Mouse (Mus musculus) embryonic facial prominence, embryonic 13.5 days (tissue): ENCODE results near the gene Ccl26. TPM values are rescaled to one million over a fixed set of nuclear protein-coding genes. Genes with fewer than 3 reads are reported as not detected.

ENCODE experiments used
- ATAC-seq: fragments of 200-750 bp; cut with Nextera tagmentation; 2 replicates; pipeline ENCODE4 v1.8.0; 2017; ENCODE audit warnings: low read depth; ENCODE audit not compliant: insufficient number of reproducible peaks, insufficient read depth, low FRiP score, low TSS enrichment
- H3K27ac ChIP-seq: fragments of 300-500 bp; sonication (generic); 2 replicates; pipeline ENCODE4 v1.5.1; 2015; ENCODE audit warnings: moderate library complexity, mild to moderate bottlenecking, inconsistent platforms
- H3K27me3 ChIP-seq: fragments of 300-500 bp; sonication (generic); 2 replicates; pipeline ENCODE4 v1.6.1; 2015; ENCODE audit warnings: mild to moderate bottlenecking, inconsistent platforms
- H3K36me3 ChIP-seq: fragments of 300-500 bp; sonication (generic); 2 replicates; pipeline ENCODE4 v1.6.1; 2015; ENCODE audit warnings: mild to moderate bottlenecking, inconsistent platforms
- H3K4me1 ChIP-seq: fragments of 300-500 bp; sonication (generic); 2 replicates; pipeline ENCODE4 v1.6.1; 2015; ENCODE audit warnings: inconsistent platforms
- H3K4me2 ChIP-seq: fragments of 300-500 bp; sonication (generic); 2 replicates; pipeline ENCODE4 v1.6.1; 2015; ENCODE audit warnings: moderate library complexity, mild to moderate bottlenecking, inconsistent platforms
- H3K4me3 ChIP-seq: fragments of 300-500 bp; sonication (generic); 2 replicates; pipeline ENCODE4 v1.5.1; 2015; ENCODE audit warnings: mild to moderate bottlenecking, inconsistent platforms
- H3K9ac ChIP-seq: fragments of 300-500 bp; sonication (generic); 2 replicates; pipeline ENCODE4 v1.6.1; 2015; ENCODE audit warnings: mild to moderate bottlenecking, inconsistent platforms
- H3K9me3 ChIP-seq: fragments of 300-500 bp; sonication (generic); 2 replicates; pipeline ENCODE4 v1.6.1; 2016; ENCODE audit warnings: inconsistent platforms
- WGBS: fragments of 180-500 bp; shearing (Covaris S2); methylation state at CpG from one replicate; pipeline ENCODE4 v1.1.7; 2015; ENCODE audit warnings: mixed read lengths; 5-methylcytosine and 5-hydroxymethylcytosine counted together
- polyA plus RNA-seq: library from polyadenylated mRNA; unstranded; fragments of >200 nt; fragmentation: Nextera tagmentation; extraction: Ambion mirVana; gene quantifications from 2 replicates; pipeline ENCODE4 v1.2.1, GENCODE M21; 2015

Ccl26 gene
- polyA plus RNA-seq, 1 experiment from 2014 or later: not detected

- 69% methylated on average over 6 of the region's 6 CpGs for WGBS
- Histone ChIP-seq H3K27me3 (no peaks in the 10 kb centered on the region), H3K4me2 (no peak overlapping the region), H3K4me1 (no peaks in the 10 kb centered on the region), H3K9ac (no peak overlapping the region), H3K9me3 (no peaks in the 10 kb centered on the region), H3K4me3 (no peak overlapping the region), H3K27ac (no peak overlapping the region), H3K36me3 (no peaks in the 10 kb centered on the region)
- no peak for ATAC-seq
Measured at GRCm38 (mm10) chr5:135568698-135569097, 5.3 kb upstream of the Ccl26 start.

- WGBS: 89% methylated on average over 6 of the region's 6 CpGs
- Histone ChIP-seq H3K27me3 (no peaks in the 10 kb centered on the region), H3K4me2 (no peak overlapping the region), H3K9me3 (no peaks in the 10 kb centered on the region), H3K27ac (no peak overlapping the region), H3K4me1 (no peaks in the 10 kb centered on the region), H3K36me3 (no peaks in the 10 kb centered on the region), H3K9ac (no peak overlapping the region), H3K4me3 (no peak overlapping the region)
- ATAC-seq: no peak
Measured at GRCm38 (mm10) chr5:135567556-135568265, 4.3 kb upstream of the Ccl26 start.

GRCm38 (mm10) chr5:135557671-135558070 is 5.7 kb downstream of the Ccl26 start:
- 72% methylated on average over 3 of the region's 3 CpGs for WGBS
- H3K27ac ChIP-seq: no peak overlapping the region
- H3K4me2 ChIP-seq: no peak overlapping the region
- H3K9ac ChIP-seq: no peak overlapping the region
- H3K4me1 ChIP-seq: no peaks in the 10 kb centered on the region
- H3K9me3 ChIP-seq: no peaks in the 10 kb centered on the region
- H3K4me3 ChIP-seq: no peak overlapping the region
- no peaks in the 10 kb centered on the region for H3K36me3 ChIP-seq
- no peaks in the 10 kb centered on the region for H3K27me3 ChIP-seq
- no peak for ATAC-seq

GRCm38 (mm10) chr5:135557051-135557450 is 6.3 kb downstream of the Ccl26 start:
- no peaks in the 10 kb centered on the region for H3K9me3 ChIP-seq
- no peak overlapping the region for H3K4me2 ChIP-seq
- no peaks in the 10 kb centered on the region for H3K36me3 ChIP-seq
- H3K4me1 ChIP-seq: no peaks in the 10 kb centered on the region
- WGBS: 28% methylated on average over 4 of the region's 4 CpGs
- no peak overlapping the region for H3K9ac ChIP-seq
- no peak overlapping the region for H3K4me3 ChIP-seq
- H3K27ac ChIP-seq: no peak overlapping the region
- no peak for ATAC-seq
- H3K27me3 ChIP-seq: no peaks in the 10 kb centered on the region

- Histone ChIP-seq H3K27ac (no peak overlapping the region), H3K4me1 (no peaks in the 10 kb centered on the region)
- no peak for ATAC-seq
Measured at GRCm38 (mm10) chr5:135556259-135556658, 7.1 kb downstream of the Ccl26 start.

GRCm38 (mm10) chr5:135551591-135551990 is 11.8 kb downstream of the Ccl26 start:
- Histone ChIP-seq H3K36me3 (no peaks in the 10 kb centered on the region), H3K4me3 (no peak overlapping the region), H3K27me3 (no peaks in the 10 kb centered on the region), H3K9me3 (no peaks in the 10 kb centered on the region), H3K4me1 (no peaks in the 10 kb centered on the region), H3K9ac (no peak overlapping the region), H3K27ac (no peak overlapping the region), H3K4me2 (no peak overlapping the region)
- 78% methylated on average over 3 of the region's 3 CpGs for WGBS
- no peak for ATAC-seq

More at GRCm38 (mm10) chr5:135556259-135556658, 7.1 kb downstream of the Ccl26 start:
- H3K36me3 ChIP-seq: no peaks in the 10 kb centered on the region
- 66% methylated on average over 4 of the region's 4 CpGs for WGBS
- no peak overlapping the region for H3K9ac ChIP-seq
- H3K27me3 ChIP-seq: no peaks in the 10 kb centered on the region
- H3K9me3 ChIP-seq: no peaks in the 10 kb centered on the region
- H3K4me2 ChIP-seq: no peak overlapping the region
- H3K4me3 ChIP-seq: no peak overlapping the region

- Histone ChIP-seq H3K36me3 (no peaks in the 10 kb centered on the region), H3K4me3 (no peak overlapping the region), H3K27ac (no peak overlapping the region), H3K27me3 (no peaks in the 10 kb centered on the region), H3K9me3 (no peaks in the 10 kb centered on the region), H3K4me1 (0 out of 2 replicates have a peak, but pooled peaks cover 3% of the 10 kb centered on the region), H3K9ac (no peak overlapping the region), H3K4me2 (no peak overlapping the region)
- ATAC-seq: no peak
- 35% methylated on average over 3 of the region's 3 CpGs for WGBS
Measured at GRCm38 (mm10) chr5:135550910-135551309, 12.5 kb downstream of the Ccl26 start.

GRCm38 (mm10) chr5:135547990-135548389 is 15.4 kb downstream of the Ccl26 start:
- no peak overlapping the region for H3K9ac ChIP-seq
- WGBS: 77% methylated on average over 2 of the region's 2 CpGs
- H3K27me3 ChIP-seq: no peaks in the 10 kb centered on the region
- no peak overlapping the region for H3K4me3 ChIP-seq
- no peak overlapping the region for H3K27ac ChIP-seq
- no peak for ATAC-seq
- no peak overlapping the region for H3K4me2 ChIP-seq
- no peaks in the 10 kb centered on the region for H3K36me3 ChIP-seq
- no peaks in the 10 kb centered on the region for H3K9me3 ChIP-seq
- peaks cover 15% of the 10 kb centered on the region for H3K4me1 ChIP-seq

GRCm38 (mm10) chr5:135544865-135545797 is 18.2 kb downstream of the Ccl26 start, which contains the start of gene Hip1:
Gene Hip1, minus strand, starts transcription at chr5:135545120.
- under 1% methylated on average over 46 of the region's 46 CpGs for WGBS

GRCm38 (mm10) chr5:135544032-135544558 is 19.3 kb downstream of the Ccl26 start:
- ATAC-seq: no peak
- H3K27me3 ChIP-seq: no peaks in the 10 kb centered on the region

More at GRCm38 (mm10) chr5:135544865-135545797, 18.2 kb downstream of the Ccl26 start, which contains the start of gene Hip1:
- Histone ChIP-seq H3K4me3 (peak within 1 kb of the TSS; percentile 65), H3K9me3 (no peaks in the 10 kb centered on the region), H3K9ac (peak within 1 kb of the TSS; percentile 79), H3K27ac (peak within 1 kb of the TSS; percentile 78), H3K4me1 (peaks cover 15% of the 10 kb centered on the region), H3K4me2 (peak within 1 kb of the TSS; percentile 83), H3K27me3 (no peaks in the 10 kb centered on the region), H3K36me3 (no peaks in the 10 kb centered on the region)
- ATAC-seq: peak; percentile 99

GRCm38 (mm10) chr5:135537794-135538214 is 25.6 kb downstream of the Ccl26 start:
- H3K4me3 ChIP-seq: no peak overlapping the region
- WGBS: 80% methylated on average over 10 of the region's 10 CpGs
- no peaks in the 10 kb centered on the region for H3K36me3 ChIP-seq
- H3K27ac ChIP-seq: no peak overlapping the region
- no peak overlapping the region for H3K9ac ChIP-seq
- H3K4me1 ChIP-seq: no peaks in the 10 kb centered on the region
- no peaks in the 10 kb centered on the region for H3K27me3 ChIP-seq
- H3K4me2 ChIP-seq: no peak overlapping the region
- no peaks in the 10 kb centered on the region for H3K9me3 ChIP-seq
- no peak for ATAC-seq

More at GRCm38 (mm10) chr5:135544032-135544558, 19.3 kb downstream of the Ccl26 start:
- Histone ChIP-seq H3K9ac (peak overlapping the region; percentile 79), H3K4me2 (peak overlapping the region; percentile 83), H3K4me1 (peaks cover 15% of the 10 kb centered on the region), H3K9me3 (no peaks in the 10 kb centered on the region), H3K36me3 (no peaks in the 10 kb centered on the region), H3K4me3 (peak overlapping the region; percentile 65), H3K27ac (no peak overlapping the region; the same call in 1 of the 2 replicates)
- WGBS: 3% methylated on average over 15 of the region's 15 CpGs
